Mouse (Mus musculus) left cerebral cortex, postnatal 36 days (tissue): ENCODE results near the gene E330034G19Rik. TPM values are rescaled to one million over a fixed set of nuclear protein-coding genes. Genes with fewer than 3 reads are reported as not detected.
"Not testable (repeated sequence)": the region's sequence is repeated elsewhere in the genome, so short reads cannot be mapped to it uniquely, and the experiment has no call there.

Experiments used
- DNase-seq, 2 experiments: peaks; one replicate each; pipeline ENCODE4 v3.0.0; 2021 to 2022; ENCODE audit warnings: low spot score in 2 of 2, mixed read lengths in 1 of 2
- intact Hi-C: fragments of 180-260 bp; cut with DNase I; formaldehyde crosslinking; loops from one replicate; pipeline ENCODE4 v1.15.1; 2025
- total RNA-seq, 2 experiments: library from RNA; stranded (reverse); gene quantifications; 2 replicates each; pipeline ENCODE4 v1.2.3; 2021

The E330034G19Rik gene
- total RNA-seq: not detected

DNA sequence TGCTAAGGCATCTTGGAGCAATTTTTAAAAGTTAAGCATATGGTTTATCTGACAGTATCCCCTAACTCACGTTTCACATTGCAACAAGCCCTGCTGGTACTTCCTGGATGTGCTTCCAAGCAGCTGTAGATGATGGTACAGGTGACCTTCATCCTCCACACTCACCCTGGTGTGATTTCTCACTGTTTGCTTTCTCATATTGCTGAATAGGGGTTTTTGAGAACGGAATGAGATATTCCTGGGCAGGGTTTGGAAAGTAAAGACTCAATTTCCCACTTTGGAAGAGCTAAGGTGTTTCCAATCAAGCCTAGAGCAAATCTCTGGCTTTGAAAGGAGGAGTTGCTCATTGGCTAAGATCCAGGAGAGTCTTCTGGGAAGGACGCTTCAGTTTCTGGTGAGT is at the start of gene E330034G19Rik:
Gene E330034G19Rik, plus strand, starts transcription at position 301 of the 400 bp plus-strand sequence.
- intact Hi-C loops: no loop called here

DNA sequence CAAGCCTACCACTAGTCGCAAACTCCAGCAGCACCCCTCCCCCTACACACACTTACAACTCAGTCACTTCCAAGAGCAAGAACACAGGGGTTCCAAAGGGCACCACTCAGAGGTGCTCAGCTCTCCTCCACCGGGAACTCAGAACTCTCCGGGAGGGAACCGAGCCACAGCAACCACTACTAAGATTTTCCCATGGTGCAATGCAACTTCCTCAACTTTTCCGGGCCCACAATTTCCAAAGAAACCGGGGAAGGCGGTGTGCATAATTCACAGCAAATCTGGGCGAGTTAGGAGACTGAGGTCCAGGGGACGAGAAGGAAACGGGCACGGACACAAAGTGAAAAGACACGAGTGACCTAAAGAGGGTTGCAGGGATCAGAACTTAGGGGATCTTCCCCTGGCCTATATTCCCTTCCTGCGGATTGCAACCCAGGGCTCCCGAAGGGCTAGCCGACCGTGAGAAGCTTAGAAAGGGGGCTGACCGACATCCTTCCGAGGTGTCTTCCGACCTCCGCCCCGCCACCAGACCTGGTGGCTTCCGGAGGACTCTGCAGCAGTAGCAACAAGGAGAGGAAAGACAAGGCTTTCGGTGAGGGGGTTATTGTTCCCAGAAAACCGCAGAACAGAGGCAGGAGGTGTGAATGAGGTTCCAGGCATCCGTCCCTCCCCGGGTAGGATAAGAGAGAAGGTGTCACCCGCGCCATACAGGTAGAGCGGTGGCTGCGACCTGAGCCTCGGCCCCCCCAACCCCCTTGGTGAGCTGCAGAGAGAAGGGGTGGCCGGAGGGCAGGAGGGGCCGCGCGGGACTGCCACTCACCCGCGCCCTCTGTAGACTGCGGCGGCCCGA is 48.5 kb upstream of the E330034G19Rik start:
- peak; percentile 26 for DNase-seq
- intact Hi-C loops: loop anchor here (1.0 to 5.0 kb wide), 2 partner anchors 47 to 62 kb away; no protein-coding TSS in a partner anchor

More for the DNA sequence above, at the start of gene E330034G19Rik:
- DNase-seq: no peak

DNA sequence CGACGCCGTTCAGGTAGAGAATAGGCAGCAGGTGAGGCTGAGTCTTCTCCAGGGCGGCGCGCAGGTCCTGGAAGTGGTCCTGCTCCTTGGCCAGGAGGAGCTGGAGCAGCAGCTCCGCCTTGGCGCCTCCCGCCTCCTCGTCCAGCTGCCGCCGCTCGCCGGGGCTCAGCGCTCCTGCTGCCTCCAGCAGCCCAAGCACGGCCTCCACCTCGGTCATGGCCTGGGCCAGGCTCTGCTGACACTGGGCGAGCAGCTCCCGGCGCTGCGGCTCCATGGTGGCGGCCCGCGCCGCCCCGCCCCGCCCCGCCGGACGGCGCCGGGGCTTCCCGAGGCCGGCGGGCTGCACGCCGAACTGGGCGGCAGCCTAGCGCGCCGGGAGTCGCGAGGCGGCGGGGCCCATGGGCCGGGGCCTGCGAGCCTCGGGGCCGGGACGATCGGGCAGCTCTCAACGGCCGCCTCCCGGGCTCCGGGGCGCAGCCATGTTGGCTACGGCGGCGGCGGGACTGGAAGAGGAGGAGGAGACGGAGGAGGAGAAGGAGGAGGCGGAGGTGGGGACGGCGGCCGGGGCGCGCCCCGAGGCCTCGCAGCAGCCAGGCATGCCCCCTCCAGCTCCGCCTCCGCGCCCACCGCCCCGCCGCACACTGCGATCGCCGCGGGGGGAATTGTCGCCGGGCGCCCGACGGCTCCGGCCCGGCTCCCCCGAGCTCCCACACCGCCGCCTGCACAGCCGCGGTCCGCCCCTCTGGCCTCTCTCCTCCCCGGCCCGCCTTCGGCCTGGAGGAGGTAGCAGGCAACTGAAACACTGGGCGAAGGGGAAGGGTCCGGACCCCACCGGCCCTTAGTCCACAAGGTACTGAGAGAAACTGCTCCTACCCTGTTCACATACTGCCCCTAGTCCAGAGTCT is 47.6 kb upstream of the E330034G19Rik start, which contains the start of gene Dlg5:
Gene Dlg5, minus strand, starts transcription at position 744 of the 905 bp plus-strand sequence.
- intact Hi-C loops: loop anchor here (1.0 kb wide), 1 partner anchor 63 kb away; no protein-coding TSS in a partner anchor
- DNase-seq: peak; percentile 54 to 75

DNA sequence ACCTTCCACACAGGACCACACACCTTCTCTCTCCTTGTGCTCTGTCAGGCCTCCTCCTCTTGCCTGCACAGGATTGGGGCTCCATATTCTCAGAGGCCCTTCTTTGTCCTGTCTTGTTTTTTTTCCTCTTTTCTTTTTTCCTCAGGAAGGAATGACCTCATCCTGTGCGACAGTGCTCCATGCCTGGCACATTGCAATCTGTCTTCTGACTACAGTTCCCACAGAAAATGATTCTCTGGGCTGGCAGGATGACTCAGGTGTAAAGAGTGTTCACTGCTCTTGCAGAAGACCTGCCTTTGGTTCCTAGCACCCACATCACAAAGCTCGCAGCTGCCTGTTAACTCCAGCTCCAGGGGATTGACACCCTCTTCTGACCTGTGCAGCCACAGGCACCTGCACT is 43.1 kb upstream of the E330034G19Rik start:
- DNase-seq: no peak
- intact Hi-C loops: no loop called here

DNA sequence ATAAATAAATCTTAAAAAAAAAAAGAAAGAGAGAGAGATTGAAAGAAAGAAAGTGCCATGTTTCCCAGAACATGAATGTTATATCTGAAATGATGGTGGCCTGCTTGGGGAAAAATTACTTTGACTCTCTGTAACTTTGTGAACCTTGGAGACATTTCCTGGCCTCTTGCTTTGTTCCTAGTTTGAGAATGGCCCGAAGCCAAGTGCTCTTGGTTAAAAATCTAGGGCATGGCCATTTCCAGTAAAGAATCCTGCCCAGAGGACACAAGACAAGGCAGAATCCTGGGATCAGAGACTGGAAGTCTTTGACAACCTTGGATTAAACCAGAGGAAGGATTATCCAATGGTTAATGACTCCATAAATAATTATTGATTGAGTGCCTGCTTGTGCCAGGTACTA is 41.7 kb upstream of the E330034G19Rik start:
- DNase-seq: no peak
- intact Hi-C loops: no loop called here

DNA sequence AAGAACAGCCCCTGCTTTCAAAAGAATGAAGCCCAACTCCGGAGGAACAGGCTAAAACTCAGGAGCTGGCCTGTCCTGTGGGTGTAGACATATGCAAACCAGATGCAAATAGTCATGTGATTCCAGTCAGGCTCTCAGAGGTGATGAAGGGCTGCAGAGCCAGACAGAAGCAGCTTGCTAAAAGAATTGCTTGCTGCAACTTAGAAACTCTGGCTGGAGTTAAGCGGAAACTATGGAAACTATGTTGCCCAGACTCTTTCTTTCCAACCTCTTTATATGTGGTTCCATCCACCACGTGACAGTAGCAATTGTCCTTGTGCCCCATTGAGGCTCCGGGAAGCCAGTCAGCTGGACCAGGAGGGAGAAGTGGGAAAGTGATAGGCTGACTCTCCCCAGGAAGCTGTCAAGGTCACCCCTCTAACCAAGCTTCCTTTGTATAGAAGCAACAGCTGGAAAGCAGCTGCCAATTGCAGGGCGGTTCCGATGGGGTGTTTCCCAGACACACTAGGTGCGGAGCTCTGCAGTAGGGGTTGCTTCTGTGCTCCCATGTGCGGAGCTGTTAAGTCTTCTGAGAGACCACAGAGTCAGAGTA is 39.3 kb upstream of the E330034G19Rik start:
- intact Hi-C loops: no loop called here
- no peak for DNase-seq

DNA sequence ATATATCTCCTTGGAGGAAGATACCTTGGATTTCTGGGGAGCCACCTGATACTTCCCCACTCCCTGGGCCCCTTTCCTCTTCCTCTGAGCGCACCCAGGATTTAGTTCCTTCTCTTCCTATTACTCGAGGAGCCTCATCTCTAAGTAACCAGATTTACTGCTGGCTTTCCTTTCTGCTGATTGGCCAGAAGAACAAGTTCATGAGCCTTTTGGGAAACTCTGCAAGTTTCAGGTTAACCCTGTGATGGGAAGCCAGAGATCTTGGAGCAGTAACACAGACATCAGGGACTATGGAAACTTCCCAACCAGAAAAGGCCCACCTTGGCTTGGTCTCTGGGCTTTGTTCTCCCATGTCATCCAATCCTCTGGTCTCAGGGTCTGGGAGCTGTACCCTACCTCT is 37.1 kb upstream of the E330034G19Rik start:
- DNase-seq: no peak
- intact Hi-C loops: no loop called here

DNA sequence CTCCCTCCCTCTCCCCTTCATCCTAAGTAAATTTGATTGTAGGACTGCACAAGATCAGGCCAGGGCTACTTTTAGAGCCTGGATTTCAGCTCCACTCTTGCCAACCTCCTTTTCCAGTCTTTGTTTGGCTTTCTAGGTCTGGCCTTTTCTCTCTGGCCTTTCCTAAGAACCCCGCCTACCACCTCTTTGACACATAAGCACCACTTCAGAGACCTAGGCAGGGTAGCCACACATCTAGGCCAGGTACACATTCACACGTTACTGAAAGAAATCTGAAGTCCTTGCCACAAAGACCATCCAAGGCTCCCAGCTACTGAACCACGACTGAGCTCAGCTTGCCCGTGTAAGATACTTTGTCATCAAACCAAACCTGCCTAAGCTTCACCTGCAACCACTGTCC is 32.6 kb upstream of the E330034G19Rik start:
- intact Hi-C loops: no loop called here
- no peak for DNase-seq

DNA sequence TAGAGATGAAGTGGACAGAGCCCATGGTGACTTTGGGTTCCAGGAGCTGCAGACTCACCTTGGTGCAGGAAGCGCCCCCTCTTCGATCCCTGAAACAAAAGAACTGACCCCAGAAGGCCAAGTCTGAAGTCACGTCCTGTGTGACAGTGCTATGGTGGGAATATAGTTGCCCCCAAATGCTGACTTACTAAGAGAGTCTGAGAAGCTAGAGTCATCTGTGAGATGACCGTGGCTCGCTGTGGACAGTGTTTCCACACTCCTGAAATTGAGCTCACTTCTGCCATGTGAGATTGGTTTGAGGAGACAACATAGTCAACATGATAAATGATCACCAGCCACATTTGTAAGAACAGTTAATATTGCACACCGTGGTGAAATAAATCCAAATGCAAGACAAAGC is 30.6 kb upstream of the E330034G19Rik start:
- no peak for DNase-seq
- intact Hi-C loops: no loop called here

DNA sequence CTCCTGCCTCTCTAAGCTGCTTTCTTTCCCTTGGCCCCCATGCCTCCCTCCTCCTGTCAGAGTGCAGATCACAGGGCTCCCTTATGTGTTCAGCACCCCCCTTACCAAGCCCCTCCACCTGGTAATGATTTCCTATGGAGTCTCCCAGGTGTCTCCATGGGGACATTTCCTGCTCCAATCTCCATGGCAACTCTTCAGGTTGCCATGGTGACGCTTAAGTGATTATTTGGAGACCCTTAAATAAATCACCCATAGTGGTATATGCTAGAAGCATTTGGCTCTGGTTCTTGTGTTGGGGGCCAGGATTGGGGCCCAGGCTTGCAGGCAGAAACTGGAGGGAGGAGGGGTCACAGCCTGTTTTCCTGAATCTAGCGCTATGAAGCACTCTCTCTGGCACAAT is 30.1 kb upstream of the E330034G19Rik start:
- DNase-seq: no peak
- intact Hi-C loops: no loop called here

DNA sequence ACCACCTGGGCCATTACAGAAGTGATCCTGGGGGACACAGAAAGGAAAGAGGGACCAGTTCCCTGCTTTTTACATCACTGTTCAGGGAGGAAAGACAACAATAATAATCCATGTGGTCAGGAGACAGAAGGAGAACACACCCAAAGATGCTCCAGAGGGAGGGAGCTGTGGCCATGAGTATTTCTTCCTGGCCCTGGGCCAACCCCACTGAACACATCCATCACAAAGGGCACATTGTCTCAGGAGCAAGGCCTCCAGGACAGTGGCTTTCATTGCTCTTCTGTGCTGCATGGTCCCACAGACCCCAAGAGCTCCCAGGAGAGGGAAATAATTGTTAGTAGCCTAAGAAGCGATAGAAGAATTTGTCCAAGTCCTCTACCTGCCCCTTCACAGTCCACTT is 23.4 kb upstream of the E330034G19Rik start:
- intact Hi-C loops: no loop called here
- DNase-seq: no peak

DNA sequence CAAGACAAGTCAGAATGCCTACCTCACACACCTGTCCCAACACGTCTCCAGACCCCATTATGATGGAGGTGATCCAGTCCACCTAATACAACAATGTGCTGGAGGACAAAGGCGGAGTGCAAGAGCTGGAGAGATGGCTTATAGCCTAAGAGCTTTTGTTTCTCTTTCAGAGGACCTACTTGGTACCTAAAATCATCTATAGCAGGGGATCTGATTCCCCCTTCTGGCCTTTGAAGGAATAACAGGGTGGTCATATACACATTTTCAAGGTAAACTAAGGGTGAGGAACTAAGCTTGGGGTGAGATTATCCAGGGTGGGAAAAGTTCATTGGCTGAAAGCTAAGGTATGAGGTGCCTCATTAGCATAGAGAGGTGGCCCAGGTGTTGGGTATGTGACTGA is 19.4 kb upstream of the E330034G19Rik start:
- intact Hi-C loops: loop anchor here (2.0 kb wide), 1 partner anchor 91 kb away; no protein-coding TSS in a partner anchor
- DNase-seq: no peak

DNA sequence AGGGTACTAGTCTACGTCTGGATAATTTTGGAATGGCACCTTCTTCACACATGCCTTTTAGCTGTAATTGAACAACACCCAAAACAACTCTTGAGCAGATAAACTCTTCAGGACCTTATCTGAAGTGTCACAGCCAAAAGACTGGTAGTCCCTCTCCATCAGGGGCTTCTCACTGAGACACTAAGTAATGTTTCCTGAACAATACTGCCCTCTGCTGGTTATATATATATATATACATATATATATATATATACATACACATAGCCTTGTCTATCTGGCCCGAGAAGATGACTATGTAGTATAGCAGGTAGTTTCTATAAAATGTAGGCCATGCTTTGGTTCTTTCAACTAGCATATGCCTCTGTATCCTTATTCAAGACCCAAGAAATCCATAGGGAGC is 17.5 kb upstream of the E330034G19Rik start:
- intact Hi-C loops: loop anchor here (2.0 kb wide), 1 partner anchor 207 kb away; no protein-coding TSS in a partner anchor
- no peak for DNase-seq

DNA sequence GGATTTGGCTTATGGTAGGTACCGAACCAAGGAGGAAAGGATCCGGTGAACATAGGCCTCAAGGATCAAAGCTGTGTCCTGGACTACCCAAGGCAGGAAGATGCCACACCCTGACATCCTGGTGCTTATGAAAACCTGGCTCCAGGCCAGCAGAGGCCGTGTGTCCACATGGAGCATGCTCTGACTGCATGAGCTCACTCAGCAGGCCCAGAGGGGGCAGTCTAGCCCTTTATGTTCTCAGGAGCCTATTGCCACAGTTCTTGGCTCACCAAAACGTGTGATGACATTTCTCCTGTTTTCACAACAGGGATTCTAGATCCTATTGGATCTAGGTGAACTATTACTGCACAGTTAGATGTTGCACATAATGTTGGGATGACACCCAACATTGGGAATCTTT is 11.7 kb upstream of the E330034G19Rik start:
- DNase-seq: no peak
- intact Hi-C loops: loop anchor here (10.0 kb wide), 1 partner anchor 174 kb away; no protein-coding TSS in a partner anchor

DNA sequence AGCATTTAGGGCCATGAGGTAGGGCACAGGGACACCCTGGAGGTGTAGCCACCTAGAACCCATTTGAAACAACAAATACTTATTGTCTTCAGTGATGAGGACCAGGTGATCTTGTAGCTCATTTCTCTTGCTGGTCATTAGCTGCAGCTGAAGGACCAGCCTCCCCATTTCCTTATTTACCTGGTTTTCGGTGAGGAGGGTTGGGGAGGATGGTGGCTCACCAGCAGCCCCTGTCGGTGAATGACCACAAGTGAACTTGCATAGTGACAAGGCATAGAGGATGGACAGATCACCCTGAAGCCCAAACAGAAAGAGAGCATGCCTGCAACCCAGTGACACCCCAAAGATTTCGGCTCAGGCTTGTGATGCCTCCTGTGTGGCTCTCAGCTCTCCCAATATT is 10.7 kb upstream of the E330034G19Rik start:
- no peak for DNase-seq
- intact Hi-C loops: loop anchor here (10.0 kb wide), 1 partner anchor 173 kb away; no protein-coding TSS in a partner anchor

DNA sequence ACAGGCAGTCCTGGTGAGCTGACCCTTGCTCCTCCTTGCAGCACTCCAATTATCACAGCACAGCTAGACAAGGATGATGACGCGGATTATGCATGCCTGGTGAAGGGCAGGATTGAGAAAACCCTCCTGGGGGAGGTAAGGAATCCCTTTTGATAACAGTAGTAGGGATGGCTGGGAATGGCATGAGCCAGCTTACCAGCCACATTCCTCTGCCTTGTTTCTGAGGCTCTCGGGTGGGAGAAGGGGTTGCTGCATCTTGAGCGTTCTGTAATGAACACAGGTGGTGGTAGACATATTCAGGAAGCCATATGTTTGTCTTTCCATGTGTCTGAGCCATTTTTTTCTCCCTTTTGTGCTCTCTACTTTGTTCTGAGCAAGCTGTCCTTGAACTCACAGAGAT is 6.9 kb upstream of the E330034G19Rik start:
- intact Hi-C loops: loop anchor here (10.0 kb wide), 1 partner anchor 169 kb away; no protein-coding TSS in a partner anchor

DNA sequence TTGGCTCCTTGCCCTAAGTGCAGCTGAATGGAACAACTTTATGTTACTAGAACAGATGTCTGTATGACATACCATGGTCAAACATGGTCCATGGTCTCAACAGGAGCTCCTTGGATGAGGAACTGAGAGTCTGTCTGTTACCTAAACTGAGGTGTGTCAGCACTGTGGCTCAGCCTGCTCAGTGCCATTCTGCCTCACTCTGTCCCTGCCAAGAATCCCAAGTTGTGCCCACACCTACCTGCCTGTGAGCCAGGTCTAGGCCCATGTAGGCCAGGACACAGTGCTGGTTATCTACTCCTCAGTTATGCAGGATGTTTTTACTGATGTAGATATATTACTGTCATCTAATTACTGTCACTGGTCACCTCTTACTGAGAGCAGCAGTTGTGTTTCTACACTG is 2.3 kb upstream of the E330034G19Rik start:
- DNase-seq: no peak
- intact Hi-C loops: no loop called here

More for the DNA sequence above, 6.9 kb upstream of the E330034G19Rik start:
- DNase-seq: no peak

DNA sequence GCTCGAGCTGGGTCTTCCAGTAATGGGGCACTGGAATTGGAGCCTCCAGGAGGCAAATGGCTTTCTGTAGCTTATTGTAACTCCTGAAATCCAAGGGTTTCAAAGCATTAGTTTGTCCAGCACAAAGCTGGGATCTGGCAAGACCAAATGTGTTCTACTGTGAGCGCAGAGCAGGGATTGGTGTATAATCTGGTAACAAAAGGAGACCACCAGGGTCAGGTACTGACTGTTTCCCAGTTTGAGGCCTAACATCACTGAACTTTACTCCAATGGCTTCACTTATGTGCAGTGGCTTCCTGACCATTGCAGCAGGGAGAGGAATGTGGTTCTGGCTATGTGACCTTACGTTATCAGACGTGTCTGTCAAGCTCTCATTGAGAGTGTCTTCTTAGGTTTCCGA is 617 bp downstream of the E330034G19Rik start:
- intact Hi-C loops: no loop called here
- DNase-seq: no peak

DNA sequence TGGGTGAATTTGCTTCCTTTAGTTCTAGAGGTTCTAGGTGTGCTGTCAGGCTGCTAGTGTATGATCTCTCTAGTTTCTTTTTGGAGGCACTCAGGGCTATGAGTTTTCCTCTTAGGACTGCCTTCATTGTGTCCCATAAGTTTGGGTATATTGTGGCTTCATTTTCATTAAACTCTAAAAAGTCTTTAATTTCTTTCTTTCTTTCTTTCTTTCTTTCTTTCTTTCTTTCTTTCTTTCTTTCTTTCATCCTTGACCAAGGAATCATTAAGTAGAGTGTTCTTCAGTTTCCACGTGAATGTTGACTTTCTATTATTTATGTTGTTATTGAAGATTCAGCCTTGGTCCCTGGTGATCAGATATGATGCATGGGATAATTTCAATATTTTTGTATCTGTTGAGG is 9.1 kb downstream of the E330034G19Rik start:
- intact Hi-C loops: loop anchor here (10.0 kb wide), 1 partner anchor 133 kb away; no protein-coding TSS in a partner anchor
- not testable (repeated sequence) for DNase-seq
